Mouse (Mus musculus): ENCODE measurements around the gene Hrct1. TPM values are rescaled to one million over a fixed set of nuclear protein-coding genes. Genes with fewer than 3 reads are reported as not detected.

Hrct1 gene
- polyA plus RNA-seq (2012; rRNA removed), result 0.07 and 0.10 TPM in 2 replicates

DNA sequence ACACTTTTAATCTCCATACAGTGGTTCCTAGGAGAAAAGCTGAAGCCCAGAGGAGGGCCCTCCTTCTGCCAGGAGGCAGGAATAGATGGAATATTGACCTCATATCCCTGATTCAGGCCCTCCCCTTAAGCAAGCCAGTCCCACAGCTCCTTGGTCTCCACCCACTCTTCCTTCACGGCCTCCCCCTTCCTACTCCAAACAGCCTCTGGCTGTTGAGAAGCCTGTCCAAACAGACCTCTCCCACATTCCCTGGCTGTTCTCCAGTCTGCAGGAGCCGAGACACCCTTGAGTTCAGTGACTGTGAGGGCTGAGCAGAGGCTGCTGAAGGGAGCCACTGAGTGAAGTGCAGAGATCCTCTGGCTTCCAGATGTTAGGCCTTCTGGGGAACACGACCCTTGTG is at the start of gene Hrct1:
Gene Hrct1, plus strand, starts transcription at position 194 of the 400 bp plus-strand sequence.

DNA sequence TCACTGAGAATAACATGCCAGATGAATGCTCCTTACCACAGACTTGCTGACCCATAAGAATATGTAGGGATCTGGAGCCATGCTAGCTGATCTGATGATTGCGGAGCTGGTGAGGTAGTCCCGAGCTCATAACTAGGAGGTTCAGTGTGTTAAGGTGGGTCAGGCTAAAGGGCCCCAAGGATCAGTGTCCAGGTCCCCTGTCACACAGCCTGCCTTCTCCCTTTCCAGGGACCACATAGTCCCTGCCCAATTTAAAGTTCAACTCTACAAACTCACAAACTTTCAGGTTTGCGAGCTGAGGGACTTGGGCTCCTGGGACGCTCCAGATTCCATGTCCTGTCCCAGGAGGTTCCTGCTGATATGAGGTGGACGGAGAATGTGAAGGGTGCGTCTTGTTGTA is 26.3 kb upstream of the Hrct1 start, which contains the start of gene Olfr70:
Gene Olfr70, minus strand, starts transcription at position 101 of the 400 bp plus-strand sequence.

DNA sequence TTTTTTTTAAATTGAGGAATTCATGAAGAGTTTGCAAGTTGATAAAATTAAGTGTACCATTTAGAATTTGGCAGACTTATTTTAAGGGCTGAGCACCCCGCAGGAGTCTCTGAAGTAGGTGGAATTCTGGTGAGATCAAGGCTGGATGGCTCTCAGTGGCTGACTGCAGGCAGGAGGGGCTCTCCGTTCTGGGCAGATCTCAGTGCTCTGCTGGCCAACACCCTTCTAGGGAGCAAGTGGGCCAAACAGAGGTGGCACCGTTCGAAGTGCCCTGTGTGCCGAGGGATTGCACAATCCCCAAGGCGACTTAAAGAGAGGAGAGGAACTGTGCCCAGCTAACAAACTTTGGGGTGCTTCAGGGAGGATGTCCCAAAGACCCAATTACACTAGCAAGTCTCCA is 17.1 kb upstream of the Hrct1 start, which contains the start of gene Olfr71:
Gene Olfr71, minus strand, starts transcription at position 387 of the 400 bp plus-strand sequence.

DNA sequence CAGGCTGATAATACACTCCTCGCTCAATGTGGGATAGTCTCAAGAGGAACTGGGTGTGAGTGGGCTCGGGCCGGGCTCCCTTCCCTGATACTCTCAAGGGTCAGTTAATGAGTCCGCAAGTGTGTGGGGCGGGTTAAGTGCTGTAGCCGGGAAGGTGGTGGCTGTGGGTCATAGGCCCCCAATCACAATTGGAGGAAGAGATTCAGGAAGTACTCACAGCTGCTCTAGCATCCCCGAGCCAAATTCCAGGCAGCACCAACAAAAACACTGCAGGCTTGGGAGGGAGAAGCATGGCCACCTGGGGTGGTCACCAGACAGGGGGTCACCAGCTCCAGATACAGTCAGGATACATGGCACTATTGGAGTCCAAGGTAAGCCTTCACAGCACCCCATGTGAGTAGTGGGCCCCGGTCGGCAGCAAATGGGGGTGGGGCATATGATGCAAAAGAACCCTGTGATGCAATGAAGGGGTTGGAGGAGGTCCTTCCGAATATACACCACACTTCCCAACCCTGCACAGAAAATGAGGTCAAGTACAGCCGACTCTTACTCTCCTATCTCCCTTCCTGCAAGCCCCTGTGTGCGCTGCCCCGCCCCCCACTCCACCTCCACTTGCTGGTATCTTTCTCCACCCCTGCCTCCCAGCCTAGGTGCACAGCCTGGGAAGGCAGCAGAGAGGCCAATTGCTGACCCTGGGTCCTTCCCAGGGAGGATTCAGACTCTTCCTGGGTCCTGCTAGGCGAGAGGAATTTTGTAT is 3.0 kb downstream of the Hrct1 start, which contains the start of gene Spaar:
Gene Spaar, plus strand, starts transcription at position 241 of the 757 bp plus-strand sequence.

DNA sequence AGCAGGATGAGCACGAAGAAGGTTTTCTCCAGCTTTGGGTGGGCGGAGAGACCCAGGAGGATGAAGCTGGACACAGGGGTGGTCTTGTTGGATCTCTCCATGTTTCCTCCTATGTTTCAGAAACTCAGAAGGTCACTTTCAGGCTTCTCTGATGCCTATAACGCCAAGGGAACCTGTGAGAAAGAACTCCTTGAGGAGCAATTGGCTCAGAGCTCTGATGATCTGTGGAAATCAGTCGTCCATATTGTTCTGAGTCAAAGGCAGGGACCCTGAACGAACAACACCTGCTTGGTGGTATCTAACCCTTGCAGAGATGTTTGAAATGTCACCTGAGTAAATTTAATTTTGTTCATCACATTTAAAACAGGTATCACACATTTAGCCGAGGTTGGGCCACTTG is 43.9 kb downstream of the Hrct1 start, which contains the start of gene Olfr159:
Gene Olfr159, minus strand, starts transcription at position 101 of the 400 bp plus-strand sequence.

Other genes starting within 250 kb of the Hrct1 start
- gene Sit1, start 243.5 kb upstream of the Hrct1 start, polyA plus RNA-seq (2012; rRNA removed), result 0.06 TPM in 1 of 2 replicates, not detected in the other
- gene Ccdc107, start 234.3 kb upstream of the Hrct1 start, polyA plus RNA-seq (2012; rRNA removed), result 32.7 and 38.7 TPM in 2 replicates
- gene Arhgef39, start 227.5 kb upstream of the Hrct1 start, polyA plus RNA-seq (2012; rRNA removed), result 33.9 and 38.3 TPM in 2 replicates
- gene Car9, start 220.2 kb upstream of the Hrct1 start, polyA plus RNA-seq (2012; rRNA removed), result 0.53 and 0.58 TPM in 2 replicates
- gene Tpm2, start 203.4 kb upstream of the Hrct1 start, polyA plus RNA-seq (2012; rRNA removed), result 9.7 and 20.6 TPM in 2 replicates
- gene Creb3, start 164.9 kb upstream of the Hrct1 start, polyA plus RNA-seq (2012; rRNA removed), result 10.3 and 12.2 TPM in 2 replicates
- 27.3 and 31.5 TPM in 2 replicates for gene Tln1, start 164.5 kb upstream of the Hrct1 start, polyA plus RNA-seq (2012; rRNA removed)
- 13.7 and 16.2 TPM in 2 replicates for gene Rgp1, start 148.5 kb upstream of the Hrct1 start, polyA plus RNA-seq (2012; rRNA removed)
- 11.1 and 12.8 TPM in 2 replicates for gene Gba2, start 148.3 kb upstream of the Hrct1 start, polyA plus RNA-seq (2012; rRNA removed)
- gene Msmp, start 142.7 kb upstream of the Hrct1 start, polyA plus RNA-seq (2012; rRNA removed), result not detected in 2 replicates
- gene Npr2, start 95.3 kb upstream of the Hrct1 start, polyA plus RNA-seq (2012; rRNA removed), result 1.5 and 1.9 TPM in 2 replicates
- gene Spag8, start 73.6 kb upstream of the Hrct1 start, polyA plus RNA-seq (2012; rRNA removed), result 0.12 and 0.27 TPM in 2 replicates
- 28.3 and 30.4 TPM in 2 replicates for gene Hint2, start 70.7 kb upstream of the Hrct1 start, polyA plus RNA-seq (2012; rRNA removed)
- gene Tmem8b, start 58.2 kb upstream of the Hrct1 start, polyA plus RNA-seq (2012; rRNA removed), result 0.18 and 0.26 TPM in 2 replicates
- 0.02 TPM in 2 replicates for gene Fam221b, start 58.0 kb upstream of the Hrct1 start, polyA plus RNA-seq (2012; rRNA removed)
- not detected in 2 replicates for gene Olfr70, start 26.4 kb upstream of the Hrct1 start, polyA plus RNA-seq (2012; rRNA removed)
- gene Olfr71, start 16.9 kb upstream of the Hrct1 start, polyA plus RNA-seq (2012; rRNA removed), result not detected in 2 replicates
- 0.01 and 0.02 TPM in 2 replicates for gene Spaar, start 2.8 kb downstream of the Hrct1 start, polyA plus RNA-seq (2012; rRNA removed)
- gene Olfr159, start 43.8 kb downstream of the Hrct1 start, polyA plus RNA-seq (2012; rRNA removed), result not detected in 2 replicates
- not detected in 2 replicates for gene Olfr156, start 96.7 kb downstream of the Hrct1 start, polyA plus RNA-seq (2012; rRNA removed)
- not detected in 2 replicates for gene Olfr157, start 113.0 kb downstream of the Hrct1 start, polyA plus RNA-seq (2012; rRNA removed)
- not detected in 2 replicates for gene Olfr155, start 124.4 kb downstream of the Hrct1 start, polyA plus RNA-seq (2012; rRNA removed)
- 1.7 and 2.0 TPM in 2 replicates for gene Reck, start 148.3 kb downstream of the Hrct1 start, polyA plus RNA-seq (2012; rRNA removed)
- gene Glipr2, start 230.2 kb downstream of the Hrct1 start, polyA plus RNA-seq (2012; rRNA removed), result 20.4 and 20.7 TPM in 2 replicates